Mouse (Mus musculus) ES-Bruce4 (cell line): ENCODE measurements around the gene Esd.

ENCODE experiments used
- CTCF ChIP-seq: IDR thresholded peaks from one replicate; pipeline ENCODE4 v1.8.1; 2011; ENCODE audit warnings: low read depth, low read length
- POLR2A ChIP-seq: IDR thresholded peaks from one replicate; pipeline ENCODE4 v1.8.1; 2011; ENCODE audit warnings: low read length; ENCODE audit not compliant: insufficient read depth

DNA sequence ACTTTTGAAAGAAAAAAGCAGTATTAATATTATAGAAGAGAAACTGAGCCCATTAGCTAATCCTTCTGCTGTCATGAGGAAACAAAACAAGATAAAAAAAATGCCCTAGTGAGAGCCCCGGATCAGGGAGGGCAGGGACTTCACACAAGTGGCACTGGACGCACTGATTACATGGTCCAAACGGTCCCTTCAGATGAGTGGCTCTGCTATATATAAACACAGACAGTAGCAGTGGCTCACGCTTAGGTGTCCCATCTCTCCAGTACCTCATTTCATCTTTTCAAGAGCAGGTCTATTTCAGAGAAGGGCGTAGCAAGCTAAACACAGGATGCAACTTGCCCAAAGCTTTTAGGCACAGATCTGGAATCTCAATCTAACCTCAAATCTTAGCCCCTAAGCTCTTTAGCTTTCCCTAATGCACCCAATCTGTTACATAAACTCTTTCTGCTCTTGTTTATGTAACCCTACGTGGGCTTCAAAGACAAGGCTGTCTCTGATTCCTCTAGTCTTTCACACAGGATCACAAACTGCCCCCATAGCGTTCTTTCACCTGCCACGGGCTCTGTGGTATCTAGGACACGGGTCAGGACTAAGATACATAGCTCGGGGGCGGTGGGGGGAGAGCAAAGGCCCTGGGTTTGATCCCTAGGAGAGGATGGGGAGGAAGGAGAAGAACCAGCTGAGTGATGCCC lies 52.3 kb downstream of the Esd start:
- TF ChIP-seq POLR2A = no peak
- TF ChIP-seq CTCF = no peak
